Mouse (Mus musculus): ENCODE data around the gene Atoh8. TPM values are rescaled to one million over a fixed set of nuclear protein-coding genes. Genes with fewer than 3 reads are reported as not detected.
A peak's percentile ranks its signal among the peaks of the same experiment; 100 is the strongest.

Gene Atoh8
- polyA plus RNA-seq, 1 experiment from 2014 or later: 9.6 TPM

DNA sequence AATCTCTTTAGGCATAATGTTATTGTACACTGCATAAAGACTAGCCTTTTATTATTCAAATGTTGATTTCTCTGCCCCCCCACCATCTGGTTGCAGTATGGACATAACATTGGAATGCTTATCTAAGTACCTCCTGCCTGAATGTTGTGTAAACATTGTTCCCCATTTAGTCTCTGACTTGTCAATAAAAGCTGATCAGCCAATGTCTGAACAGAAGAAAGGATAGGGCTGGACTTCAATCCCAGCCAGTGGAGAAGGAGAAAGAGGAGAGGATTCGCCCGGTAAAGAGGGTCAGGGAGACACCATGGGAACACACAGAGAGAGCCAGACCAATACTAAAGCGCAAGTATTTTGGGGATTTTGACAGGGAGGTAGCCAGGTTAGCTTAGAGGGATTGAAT is 60.0 kb downstream of the Atoh8 start:
- Histone ChIP-seq H3K4me3 (ENCODE audit: low read depth, low read length) (no peak overlapping the region), H3K4me1 (replicated peaks; ENCODE audit: control insufficient read depth, insufficient read depth, low read length) (no peaks in the 10 kb centered on the region), H3K9me3 (ENCODE audit: control insufficient read depth, low read length) (no peaks in the 10 kb centered on the region), H3K4me2 (replicated peaks; ENCODE audit: low read depth, low read length) (no peak overlapping the region), H3K27me3 (ENCODE audit: control insufficient read depth, insufficient read depth, low read length) (no peaks in the 10 kb centered on the region), H3K27ac (ENCODE audit: low read depth, low read length) (no peak overlapping the region), H3K36me3 (ENCODE audit: control insufficient read depth, insufficient read depth, low read length) (no peaks in the 10 kb centered on the region), H3K9ac (ENCODE audit: low read depth, low read length) (no peak overlapping the region)
- DNase-seq (ENCODE audit: low spot score) (no peak), ATAC-seq (ENCODE audit: low FRiP score) (no peak)
- WGBS: 32% methylated on average over 3 of the region's 3 CpGs

DNA sequence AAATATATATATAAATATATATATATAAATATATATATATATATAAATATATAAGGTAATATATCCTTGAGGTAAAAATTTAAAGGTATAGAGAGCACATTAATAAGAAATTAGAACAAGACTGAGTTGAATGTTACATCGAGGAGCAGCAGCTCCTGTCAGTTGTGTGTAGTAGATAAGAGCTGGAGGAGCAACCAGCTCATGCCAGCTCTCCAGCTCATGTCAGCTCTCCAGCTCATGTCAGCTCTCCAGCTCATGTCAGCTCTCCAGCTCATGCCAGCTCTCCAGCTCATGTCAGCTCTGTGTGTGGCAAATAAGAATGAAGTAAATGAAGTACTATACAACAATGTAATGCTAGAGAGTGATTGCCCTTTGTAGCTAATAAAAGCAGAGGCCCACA is 62.0 kb downstream of the Atoh8 start:
- no peaks in the 10 kb centered on the region for H3K9me3 ChIP-seq (ENCODE audit: control insufficient read depth, low read length)
- no peaks in the 10 kb centered on the region for H3K36me3 ChIP-seq (ENCODE audit: control insufficient read depth, insufficient read depth, low read length)
- no peak overlapping the region for H3K4me2 ChIP-seq (replicated peaks; ENCODE audit: low read depth, low read length)
- no peaks in the 10 kb centered on the region for H3K27me3 ChIP-seq (ENCODE audit: control insufficient read depth, insufficient read depth, low read length)
- DNase-seq (ENCODE audit: low spot score): no peak
- H3K9ac ChIP-seq (ENCODE audit: low read depth, low read length): no peak overlapping the region
- ATAC-seq (ENCODE audit: low FRiP score): no peak
- no peak overlapping the region for H3K4me3 ChIP-seq (ENCODE audit: low read depth, low read length)
- H3K4me1 ChIP-seq (replicated peaks; ENCODE audit: control insufficient read depth, insufficient read depth, low read length): no peaks in the 10 kb centered on the region
- 94% methylated on average over 1 of the region's 1 CpGs for WGBS
- H3K27ac ChIP-seq (ENCODE audit: low read depth, low read length): no peak overlapping the region

DNA sequence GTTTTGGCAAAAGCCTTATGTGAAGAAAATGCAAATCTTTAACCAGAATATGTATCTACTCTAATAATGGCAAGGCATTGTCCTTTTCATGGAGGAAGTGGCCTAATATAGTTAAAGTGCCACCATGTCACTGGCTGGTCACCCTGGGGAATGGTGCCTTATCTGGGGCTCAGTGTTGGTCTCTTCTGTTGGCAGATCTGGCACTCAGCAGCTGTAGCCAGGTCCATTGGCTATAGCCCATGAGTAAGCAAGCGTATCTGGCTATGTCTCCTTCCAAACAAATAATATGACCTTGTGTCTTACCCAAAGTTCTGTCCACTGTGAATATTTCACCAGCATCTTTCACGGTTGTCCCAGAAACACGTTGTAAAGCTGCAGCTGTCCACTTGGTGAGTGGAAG is 64.0 kb downstream of the Atoh8 start:
- Histone ChIP-seq H3K27me3 (ENCODE audit: control insufficient read depth, insufficient read depth, low read length) (no peaks in the 10 kb centered on the region), H3K27ac (ENCODE audit: low read depth, low read length) (no peak overlapping the region), H3K4me2 (replicated peaks; ENCODE audit: low read depth, low read length) (no peak overlapping the region), H3K9ac (ENCODE audit: low read depth, low read length) (no peak overlapping the region), H3K36me3 (ENCODE audit: control insufficient read depth, insufficient read depth, low read length) (no peaks in the 10 kb centered on the region), H3K9me3 (ENCODE audit: control insufficient read depth, low read length) (no peaks in the 10 kb centered on the region), H3K4me1 (replicated peaks; ENCODE audit: control insufficient read depth, insufficient read depth, low read length) (no peaks in the 10 kb centered on the region), H3K4me3 (ENCODE audit: low read depth, low read length) (no peak overlapping the region)
- WGBS: 87% methylated on average over 3 of the region's 3 CpGs
- ATAC-seq (ENCODE audit: low FRiP score) (no peak), DNase-seq (ENCODE audit: low spot score) (no peak)

DNA sequence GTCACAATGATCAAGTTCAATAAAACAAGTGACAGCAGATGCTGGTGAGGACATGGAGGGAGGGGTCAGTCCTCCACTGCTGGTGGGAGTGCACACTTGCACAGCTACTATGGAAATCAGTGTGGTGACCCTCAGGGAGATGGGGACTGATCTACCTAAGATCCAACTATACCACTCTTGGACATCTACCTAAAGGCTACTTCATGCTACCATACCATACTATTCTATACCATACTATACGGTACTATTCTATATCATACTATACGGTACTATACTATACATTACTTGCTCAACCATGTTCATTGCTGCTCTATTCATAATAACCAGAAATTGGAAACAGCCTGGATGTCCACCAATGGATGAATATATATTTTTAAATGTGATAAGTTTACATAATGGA is 69.5 kb downstream of the Atoh8 start:
- Histone ChIP-seq H3K27ac (ENCODE audit: low read depth, low read length) (no peak overlapping the region), H3K4me3 (ENCODE audit: low read depth, low read length) (no peak overlapping the region), H3K4me1 (replicated peaks; ENCODE audit: control insufficient read depth, insufficient read depth, low read length) (no peaks in the 10 kb centered on the region), H3K36me3 (ENCODE audit: control insufficient read depth, insufficient read depth, low read length) (no peaks in the 10 kb centered on the region), H3K9me3 (ENCODE audit: control insufficient read depth, low read length) (no peaks in the 10 kb centered on the region), H3K4me2 (replicated peaks; ENCODE audit: low read depth, low read length) (no peak overlapping the region), H3K27me3 (ENCODE audit: control insufficient read depth, insufficient read depth, low read length) (no peaks in the 10 kb centered on the region), H3K9ac (ENCODE audit: low read depth, low read length) (no peak overlapping the region)
- ATAC-seq (ENCODE audit: low FRiP score) (no peak), DNase-seq (ENCODE audit: low spot score) (no peak)
- WGBS: 48% methylated on average over 2 of the region's 2 CpGs

DNA sequence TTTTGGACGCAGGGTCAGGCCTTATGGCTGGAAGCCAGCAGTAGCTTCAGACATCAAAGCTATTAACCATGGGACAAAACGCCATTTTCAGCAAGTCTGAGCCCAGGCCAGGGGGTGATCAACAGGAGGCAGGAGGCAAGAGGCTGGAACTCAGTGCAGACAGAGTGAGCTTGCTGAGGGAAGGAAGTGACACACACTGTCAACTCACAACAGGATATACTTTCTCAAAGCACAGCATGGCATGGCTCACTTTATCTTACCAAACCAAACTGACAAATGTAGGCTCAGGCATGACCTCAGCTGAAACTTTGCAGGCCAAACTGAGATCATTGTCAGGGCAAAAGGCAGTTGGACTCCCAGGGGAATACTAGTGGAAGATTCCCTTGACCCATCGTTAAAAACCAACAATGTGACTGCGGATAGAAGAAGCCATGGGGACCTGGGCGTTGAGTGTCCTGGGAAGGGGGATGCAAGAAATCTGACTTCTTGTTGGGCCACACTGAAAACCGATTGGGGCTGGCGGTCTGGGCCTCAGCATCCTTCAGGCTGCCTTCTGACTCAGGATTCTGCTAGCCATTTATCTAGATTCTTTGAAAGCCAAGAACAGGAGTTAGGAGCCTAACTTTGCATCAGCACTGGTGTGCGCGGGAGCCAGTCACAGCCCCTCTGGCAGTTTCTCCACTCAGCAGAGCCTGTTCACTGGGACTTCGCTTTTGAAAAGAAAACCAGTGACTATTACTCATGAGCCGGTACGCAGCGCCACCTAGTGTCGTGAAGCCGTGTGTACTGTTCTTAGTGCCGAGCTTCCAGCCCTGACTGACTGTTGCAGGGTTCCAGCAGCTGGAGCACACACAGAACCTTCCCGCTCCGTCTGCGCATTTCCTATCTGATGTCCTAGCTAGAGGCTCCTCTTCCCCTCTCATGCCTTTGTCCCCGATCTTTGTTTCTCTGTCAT is 70.8 kb downstream of the Atoh8 start:
- Histone ChIP-seq H3K27ac (ENCODE audit: low read depth, low read length) (no peak overlapping the region), H3K4me2 (replicated peaks; ENCODE audit: low read depth, low read length) (no peak overlapping the region), H3K4me3 (ENCODE audit: low read depth, low read length) (no peak overlapping the region), H3K36me3 (ENCODE audit: control insufficient read depth, insufficient read depth, low read length) (no peaks in the 10 kb centered on the region), H3K27me3 (ENCODE audit: control insufficient read depth, insufficient read depth, low read length) (no peaks in the 10 kb centered on the region), H3K9me3 (ENCODE audit: control insufficient read depth, low read length) (no peaks in the 10 kb centered on the region), H3K9ac (ENCODE audit: low read depth, low read length) (no peak overlapping the region), H3K4me1 (replicated peaks; ENCODE audit: control insufficient read depth, insufficient read depth, low read length) (no peaks in the 10 kb centered on the region)
- 23% methylated on average over 20 of the region's 20 CpGs for WGBS
- peak; percentile 95 for DNase-seq (ENCODE audit: low spot score)
- peak; percentile 81 for ATAC-seq (ENCODE audit: low FRiP score)

DNA sequence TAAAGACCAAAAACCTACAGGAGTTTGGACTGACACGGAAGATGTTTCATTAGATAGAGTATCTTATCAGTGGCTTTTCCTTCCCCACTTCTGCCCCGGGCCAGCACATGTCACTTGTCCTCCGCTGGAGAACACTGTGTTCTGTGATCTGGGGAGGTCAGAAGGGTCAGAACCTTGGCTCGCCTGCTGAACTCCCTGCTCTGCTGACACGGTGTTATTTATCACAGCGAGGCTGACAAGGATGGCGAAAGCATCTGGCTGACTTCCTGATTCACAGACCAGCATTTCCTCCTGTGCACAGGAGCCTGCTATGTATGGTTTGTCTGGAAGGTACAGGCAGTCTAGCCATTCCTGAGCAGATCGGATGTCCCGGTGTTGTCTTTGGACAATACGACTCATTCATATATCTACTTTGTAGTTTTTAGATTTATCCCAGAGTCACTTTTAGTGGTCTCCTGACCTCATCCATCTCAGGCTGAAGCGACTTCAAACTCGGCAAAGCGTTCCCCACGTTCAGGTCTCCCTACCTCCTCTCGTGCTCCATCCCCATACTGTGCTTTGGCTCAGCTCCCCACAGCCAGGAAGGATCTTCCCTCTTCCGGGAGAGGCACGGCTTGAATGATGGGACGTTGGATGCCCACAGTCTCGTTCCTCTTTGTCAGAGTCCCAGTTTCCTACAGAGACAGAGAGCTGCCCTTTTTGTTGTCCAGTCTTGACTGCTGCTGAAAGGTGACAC is 73.1 kb downstream of the Atoh8 start:
- Histone ChIP-seq H3K9ac (ENCODE audit: low read depth, low read length) (no peak overlapping the region), H3K27me3 (ENCODE audit: control insufficient read depth, insufficient read depth, low read length) (no peaks in the 10 kb centered on the region), H3K4me2 (replicated peaks; ENCODE audit: low read depth, low read length) (no peak overlapping the region), H3K9me3 (ENCODE audit: control insufficient read depth, low read length) (no peaks in the 10 kb centered on the region), H3K4me1 (replicated peaks; ENCODE audit: control insufficient read depth, insufficient read depth, low read length) (no peaks in the 10 kb centered on the region), H3K27ac (ENCODE audit: low read depth, low read length) (no peak overlapping the region), H3K4me3 (ENCODE audit: low read depth, low read length) (no peak overlapping the region), H3K36me3 (ENCODE audit: control insufficient read depth, insufficient read depth, low read length) (no peaks in the 10 kb centered on the region)
- ATAC-seq (ENCODE audit: low FRiP score) (no peak), DNase-seq (ENCODE audit: low spot score) (peak; percentile 18)
- WGBS: 42% methylated on average over 19 of the region's 19 CpGs

DNA sequence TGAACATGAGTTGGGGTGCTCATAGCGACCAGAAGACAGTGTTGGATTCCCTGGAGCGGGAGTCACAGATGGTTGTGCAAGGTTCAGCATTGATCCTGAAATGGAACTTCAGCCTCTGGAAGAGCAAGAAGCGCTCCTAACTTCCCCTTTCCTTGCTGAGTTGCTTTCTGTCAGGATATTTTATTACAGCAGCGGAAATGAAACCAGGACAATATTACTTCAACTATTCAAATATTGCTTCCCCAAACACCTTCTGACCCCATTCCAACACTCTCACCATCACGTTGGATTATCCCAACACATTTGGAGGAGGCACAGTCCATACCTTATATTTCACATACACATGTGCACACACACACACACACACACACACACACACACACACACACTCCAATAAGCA is 73.6 kb downstream of the Atoh8 start:
- H3K36me3 ChIP-seq (ENCODE audit: control insufficient read depth, insufficient read depth, low read length): no peaks in the 10 kb centered on the region
- H3K4me1 ChIP-seq (replicated peaks; ENCODE audit: control insufficient read depth, insufficient read depth, low read length): no peaks in the 10 kb centered on the region
- WGBS: 85% methylated on average over 5 of the region's 5 CpGs
- no peak overlapping the region for H3K27ac ChIP-seq (ENCODE audit: low read depth, low read length)
- no peaks in the 10 kb centered on the region for H3K9me3 ChIP-seq (ENCODE audit: control insufficient read depth, low read length)
- DNase-seq (ENCODE audit: low spot score) (no peak), ATAC-seq (ENCODE audit: low FRiP score) (no peak)
- no peak overlapping the region for H3K4me3 ChIP-seq (ENCODE audit: low read depth, low read length)
- H3K4me2 ChIP-seq (replicated peaks; ENCODE audit: low read depth, low read length): no peak overlapping the region
- H3K27me3 ChIP-seq (ENCODE audit: control insufficient read depth, insufficient read depth, low read length): no peaks in the 10 kb centered on the region
- no peak overlapping the region for H3K9ac ChIP-seq (ENCODE audit: low read depth, low read length)

DNA sequence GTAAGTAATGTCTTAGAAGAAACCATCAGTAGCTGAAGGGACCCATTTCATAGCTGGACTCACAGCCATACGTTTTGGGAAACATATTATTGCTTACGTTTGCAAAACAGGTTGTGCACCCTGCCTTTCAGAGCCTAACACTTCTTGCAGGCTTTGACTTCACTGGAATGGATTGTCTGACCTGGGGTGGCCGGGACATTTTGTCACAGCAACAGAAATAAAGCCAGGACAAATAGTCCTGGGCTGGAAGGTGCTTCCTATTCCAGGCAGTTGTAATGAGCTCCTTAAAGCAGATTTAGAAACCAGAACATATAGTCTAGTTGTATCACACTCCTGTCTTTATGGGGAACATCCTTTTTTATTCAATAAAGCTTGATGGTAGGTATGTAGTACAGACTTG is 74.4 kb downstream of the Atoh8 start:
- H3K9me3 ChIP-seq (ENCODE audit: control insufficient read depth, low read length): no peaks in the 10 kb centered on the region
- H3K4me1 ChIP-seq (replicated peaks; ENCODE audit: control insufficient read depth, insufficient read depth, low read length): no peaks in the 10 kb centered on the region
- no peak overlapping the region for H3K4me2 ChIP-seq (replicated peaks; ENCODE audit: low read depth, low read length)
- no peak for DNase-seq (ENCODE audit: low spot score)
- H3K36me3 ChIP-seq (ENCODE audit: control insufficient read depth, insufficient read depth, low read length): no peaks in the 10 kb centered on the region
- H3K27ac ChIP-seq (ENCODE audit: low read depth, low read length): no peak overlapping the region
- no peak overlapping the region for H3K4me3 ChIP-seq (ENCODE audit: low read depth, low read length)
- WGBS: 77% methylated on average over 3 of the region's 3 CpGs
- H3K9ac ChIP-seq (ENCODE audit: low read depth, low read length): no peak overlapping the region
- no peaks in the 10 kb centered on the region for H3K27me3 ChIP-seq (ENCODE audit: control insufficient read depth, insufficient read depth, low read length)
- no peak for ATAC-seq (ENCODE audit: low FRiP score)
